Mouse (Mus musculus): Measurements from ENCODE around the gene Coq5.
A peak's percentile ranks its signal among the peaks of the same experiment; 100 is the strongest.
"Not testable (repeated sequence)": the region's sequence is repeated elsewhere in the genome, so short reads cannot be mapped to it uniquely, and the experiment has no call there.

The Coq5 gene

DNA sequence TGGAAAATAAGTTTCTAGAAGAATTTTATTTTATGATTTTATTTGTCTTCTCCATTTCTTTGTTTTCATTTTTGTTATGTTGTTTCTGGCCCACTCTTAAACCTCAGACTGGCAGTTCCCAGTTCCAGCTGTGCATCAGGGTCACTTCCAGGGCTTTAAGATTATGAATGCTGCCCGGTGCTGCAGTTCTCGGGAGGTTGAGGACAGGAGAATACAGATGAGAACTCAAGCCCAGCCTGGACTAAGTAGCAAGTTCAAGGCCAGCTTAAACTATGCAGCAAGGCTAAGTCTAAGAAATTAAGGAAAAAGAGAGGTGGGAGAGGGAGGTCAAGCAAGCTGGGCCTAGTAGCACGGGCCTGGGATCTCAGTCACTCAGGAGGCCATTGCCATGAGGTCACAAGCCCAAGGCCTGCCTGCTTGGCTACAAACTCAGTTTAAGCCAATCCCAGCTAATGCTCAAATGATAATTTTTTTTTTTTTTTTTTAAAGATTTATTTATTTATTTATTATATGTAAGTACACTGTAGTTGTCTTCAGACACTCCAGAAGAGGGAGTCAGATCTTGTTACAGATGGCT lies 11.9 kb upstream of the Coq5 start:
- no peak for DNase-seq (ENCODE audit: low read depth, low spot score)

DNA sequence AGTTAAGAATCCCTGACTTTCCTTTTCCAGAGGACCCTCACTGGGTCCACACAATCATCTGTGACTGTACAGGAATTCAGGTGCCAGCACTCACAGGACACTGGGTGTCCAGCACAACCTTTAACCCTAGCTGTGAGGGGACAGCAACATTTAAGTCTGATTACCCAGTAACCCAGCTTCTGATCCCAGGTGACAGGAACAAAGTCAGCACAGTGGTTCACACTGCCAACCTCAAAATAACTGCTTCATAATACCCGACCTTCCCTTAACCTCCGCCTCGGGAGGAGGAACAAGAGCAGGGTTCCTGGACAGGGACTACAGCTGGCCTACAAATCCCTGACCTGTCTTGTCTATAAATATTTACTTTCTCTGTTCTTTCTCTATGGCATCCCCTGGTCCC lies 11.2 kb upstream of the Coq5 start:
- no peak for DNase-seq (ENCODE audit: low read depth, low spot score)

DNA sequence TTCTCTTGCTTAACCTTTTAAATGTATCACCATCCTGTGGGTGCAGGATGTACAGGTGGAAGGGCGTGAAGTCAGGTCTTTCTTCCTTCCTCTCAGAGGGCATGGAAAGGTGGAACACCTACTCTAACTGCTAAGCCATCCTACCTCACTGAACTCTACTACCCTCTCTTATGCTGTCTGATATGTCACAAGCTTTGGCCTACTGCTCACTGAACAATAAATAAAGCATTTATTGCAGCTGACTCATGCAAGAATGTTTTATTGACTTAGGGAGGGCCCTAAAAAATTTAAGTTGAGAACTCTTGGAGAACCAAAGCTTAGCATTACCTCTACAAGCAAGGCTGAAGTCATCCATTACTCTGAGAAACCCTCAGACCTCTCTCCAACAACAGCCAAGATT lies 9.5 kb upstream of the Coq5 start:
- no peak for DNase-seq (ENCODE audit: low read depth, low spot score)

DNA sequence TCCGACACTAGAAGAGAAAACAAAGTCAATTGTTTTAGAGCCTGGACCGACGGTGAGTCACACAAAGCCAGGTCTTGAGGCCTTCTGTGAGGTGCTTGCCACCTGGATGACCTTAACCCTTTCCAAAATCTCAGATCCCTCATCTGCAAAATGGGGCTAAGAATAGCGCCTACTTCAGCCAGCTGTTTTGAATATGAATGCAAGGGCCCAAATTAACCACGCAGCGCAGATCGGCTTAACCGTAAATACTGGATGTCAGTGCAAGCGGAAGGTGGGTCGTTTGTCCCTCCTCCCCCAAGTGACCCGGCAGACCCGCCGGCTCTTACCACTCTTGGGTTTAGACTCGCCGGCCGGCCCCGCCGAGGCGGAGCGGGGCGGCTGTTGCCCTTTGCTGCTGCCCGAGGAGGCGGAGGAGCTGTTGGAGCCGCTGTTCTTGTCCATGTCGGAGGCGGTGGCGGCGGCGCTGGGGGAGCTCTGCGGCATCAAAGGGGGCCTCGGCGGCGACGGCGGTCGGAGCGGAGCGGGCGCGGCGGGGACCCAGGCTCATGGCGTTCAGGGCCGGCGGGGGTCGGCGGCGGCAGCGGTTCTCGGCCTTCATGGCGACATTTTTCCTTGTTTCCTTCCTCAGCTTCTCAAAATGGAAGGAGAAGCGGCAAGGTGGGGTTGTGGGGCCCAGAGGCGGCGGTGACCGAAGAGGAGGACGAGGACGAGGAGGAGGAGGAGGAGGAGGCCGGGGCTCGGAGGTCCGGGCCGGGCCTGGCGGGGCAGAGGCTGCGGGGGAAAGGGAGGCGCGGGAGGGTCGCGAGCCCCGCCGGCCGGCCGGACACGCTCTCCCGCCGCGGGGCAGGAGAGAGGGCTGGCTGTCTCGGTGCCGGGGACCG lies 7.3 kb upstream of the Coq5 start:
- DNase-seq (ENCODE audit: low read depth, low spot score), result peak; percentile 36

DNA sequence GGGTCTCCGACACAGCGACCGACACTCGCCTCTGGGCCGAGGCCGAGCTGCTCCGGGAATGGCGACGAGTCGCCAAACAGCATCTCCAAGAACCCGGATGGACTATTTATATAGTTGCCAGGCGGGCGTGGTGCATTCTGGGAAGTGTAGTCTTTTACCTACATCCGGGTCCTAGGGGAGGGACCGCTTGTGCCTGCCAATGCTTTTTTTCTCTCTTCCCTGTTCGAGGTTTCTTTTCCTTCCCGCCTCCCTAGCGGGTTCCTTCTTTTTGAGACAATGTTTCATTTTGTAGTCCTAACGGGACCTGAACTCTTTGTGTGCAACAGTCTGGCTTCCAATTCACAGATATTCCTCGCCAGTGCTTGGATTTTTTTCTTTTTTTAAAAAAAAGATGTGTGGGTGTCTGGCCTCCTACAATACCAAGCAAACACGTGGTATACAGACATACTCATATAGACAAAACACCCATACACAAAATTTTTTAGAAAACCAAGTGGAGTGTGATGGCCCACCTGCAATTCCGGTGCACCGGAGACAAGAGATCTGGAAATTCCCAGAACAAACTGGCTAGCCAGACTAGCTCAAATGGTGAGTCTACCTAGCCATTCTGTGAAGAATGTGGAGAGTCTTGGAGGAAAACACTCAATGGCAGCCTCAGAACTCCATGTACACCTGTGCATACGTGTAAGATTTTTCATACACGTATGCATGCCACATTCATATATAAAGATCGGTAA lies 6.5 kb upstream of the Coq5 start, which contains the start of gene Rnf10:
Gene Rnf10, minus strand, starts transcription at position 87 of the 737 bp plus-strand sequence.
- DNase-seq (ENCODE audit: low read depth, low spot score), result peak; percentile 97

DNA sequence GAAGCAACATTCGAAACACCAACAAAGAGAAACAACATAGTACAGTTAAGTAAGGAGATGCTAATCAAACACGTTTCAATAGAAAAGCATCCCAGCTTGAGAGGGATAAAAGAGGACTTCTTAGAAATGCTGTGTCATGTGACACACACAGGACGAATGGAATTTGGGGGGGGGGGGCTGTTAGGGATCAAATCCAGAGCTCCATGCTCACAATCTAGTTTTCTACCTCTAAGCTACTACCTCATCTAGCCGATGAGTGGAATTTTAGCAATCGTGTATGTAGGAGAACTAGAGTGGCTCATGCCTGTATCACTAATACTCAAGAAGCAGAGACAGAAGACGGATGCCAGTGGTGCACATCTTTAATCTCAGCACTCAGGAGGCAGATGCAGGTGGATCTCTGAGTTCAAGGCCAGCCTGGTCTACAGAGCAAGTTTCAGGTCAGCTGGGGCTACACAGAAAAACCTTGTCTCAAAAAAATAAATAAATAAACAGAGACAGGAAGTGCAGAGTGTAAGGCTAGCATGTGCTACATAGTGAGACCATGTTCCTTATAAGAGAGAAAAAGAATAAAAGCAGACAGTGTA lies 5.8 kb upstream of the Coq5 start:
- no peak for DNase-seq (ENCODE audit: low read depth, low spot score)

DNA sequence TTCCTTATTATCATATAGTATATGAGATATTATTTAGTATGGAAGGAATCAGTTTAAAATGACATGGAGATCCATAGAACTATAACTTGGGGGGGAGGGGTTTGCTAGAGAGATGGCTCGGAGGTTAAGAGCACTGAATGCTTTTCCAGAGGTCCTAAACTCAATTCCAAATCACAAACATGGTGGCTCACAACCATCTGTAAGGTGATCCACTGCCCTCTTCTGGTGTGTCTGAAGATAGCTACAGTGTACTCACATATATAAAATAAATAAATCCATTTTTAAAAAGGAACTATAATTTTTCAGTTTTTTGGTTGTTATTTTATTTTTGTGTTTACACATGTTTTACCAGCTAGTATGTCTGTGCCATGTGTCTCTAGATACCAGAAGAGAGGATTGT lies 5.1 kb upstream of the Coq5 start:
- no peak for DNase-seq (ENCODE audit: low read depth, low spot score)

DNA sequence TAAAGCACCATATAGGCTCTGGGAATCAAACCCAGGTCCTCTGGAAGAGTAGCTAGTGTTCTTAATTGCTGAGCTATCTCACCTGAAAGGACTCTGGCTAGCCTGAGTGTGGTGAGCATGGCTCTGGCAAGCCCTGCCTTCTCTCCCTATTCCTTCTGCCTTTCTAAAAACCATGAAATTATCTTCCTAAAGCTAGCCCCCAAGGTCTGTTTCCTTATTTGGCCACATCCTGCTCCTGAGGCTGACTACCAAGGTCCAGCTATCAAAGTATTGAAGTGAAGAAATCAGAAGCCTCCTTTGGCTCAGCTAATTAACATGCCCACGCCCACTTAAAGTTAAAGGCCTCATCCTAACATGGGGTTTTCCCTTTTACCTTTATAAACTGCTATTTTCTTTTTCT lies 4.7 kb upstream of the Coq5 start:
- no peak for DNase-seq (ENCODE audit: low read depth, low spot score)

DNA sequence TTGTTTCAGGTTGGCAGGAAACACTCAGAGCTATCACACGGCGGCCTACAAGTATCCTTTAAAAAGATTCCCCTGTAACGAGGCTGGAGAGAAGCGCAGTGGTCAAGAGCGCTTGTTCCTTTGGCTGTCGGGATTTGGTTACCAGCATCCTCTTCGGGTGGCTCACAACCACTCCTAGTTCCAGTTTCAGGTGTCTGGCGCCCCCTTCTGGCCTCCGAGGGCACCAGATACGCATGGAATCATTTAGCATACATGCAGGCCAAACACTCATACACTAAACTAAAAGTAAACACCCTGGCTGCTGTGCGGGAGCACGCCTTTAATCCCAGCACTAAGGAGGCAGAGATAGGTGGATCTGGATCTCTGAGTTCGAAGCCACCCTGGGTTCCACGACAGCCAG lies 3.5 kb upstream of the Coq5 start:
- no peak for DNase-seq (ENCODE audit: low read depth, low spot score)

DNA sequence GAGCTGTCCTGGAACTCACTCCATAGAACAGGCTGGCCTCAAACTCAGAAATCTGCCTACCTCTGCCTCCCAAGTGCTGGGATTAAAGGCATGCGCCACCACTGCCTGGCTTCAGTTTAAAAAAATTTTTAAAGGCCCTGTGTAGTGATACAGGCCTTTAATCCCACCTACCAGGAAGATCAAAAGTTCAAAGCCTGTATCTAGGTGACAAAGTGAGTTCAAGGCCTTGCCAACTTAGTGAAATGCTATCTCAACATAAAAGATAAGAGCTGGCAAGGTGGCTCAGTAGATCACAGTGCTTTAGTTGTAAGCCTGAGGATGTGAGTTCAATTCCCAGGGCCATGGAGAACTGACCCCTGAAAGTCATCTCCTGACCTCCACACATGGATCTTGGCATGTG lies 1.4 kb upstream of the Coq5 start:
- DNase-seq (ENCODE audit: low read depth, low spot score), result no peak

DNA sequence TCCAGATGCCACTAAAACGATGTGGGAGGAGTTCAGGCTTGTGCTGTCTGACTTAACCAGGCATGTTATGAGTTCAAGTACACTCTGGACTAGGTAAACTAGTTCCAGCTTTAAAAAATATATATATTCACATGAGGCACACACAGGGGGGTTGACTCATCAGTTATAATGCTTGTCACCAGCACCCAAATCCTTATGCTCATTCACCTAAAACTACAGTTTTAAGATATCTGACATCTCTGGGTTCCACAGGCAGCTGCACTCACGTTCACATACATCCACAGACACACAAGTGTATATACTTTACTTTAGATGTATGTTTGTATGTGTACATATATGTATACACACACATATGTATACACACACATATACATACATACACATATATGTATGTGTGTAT lies 681 bp upstream of the Coq5 start:
- no peak for DNase-seq (ENCODE audit: low read depth, low spot score)

DNA sequence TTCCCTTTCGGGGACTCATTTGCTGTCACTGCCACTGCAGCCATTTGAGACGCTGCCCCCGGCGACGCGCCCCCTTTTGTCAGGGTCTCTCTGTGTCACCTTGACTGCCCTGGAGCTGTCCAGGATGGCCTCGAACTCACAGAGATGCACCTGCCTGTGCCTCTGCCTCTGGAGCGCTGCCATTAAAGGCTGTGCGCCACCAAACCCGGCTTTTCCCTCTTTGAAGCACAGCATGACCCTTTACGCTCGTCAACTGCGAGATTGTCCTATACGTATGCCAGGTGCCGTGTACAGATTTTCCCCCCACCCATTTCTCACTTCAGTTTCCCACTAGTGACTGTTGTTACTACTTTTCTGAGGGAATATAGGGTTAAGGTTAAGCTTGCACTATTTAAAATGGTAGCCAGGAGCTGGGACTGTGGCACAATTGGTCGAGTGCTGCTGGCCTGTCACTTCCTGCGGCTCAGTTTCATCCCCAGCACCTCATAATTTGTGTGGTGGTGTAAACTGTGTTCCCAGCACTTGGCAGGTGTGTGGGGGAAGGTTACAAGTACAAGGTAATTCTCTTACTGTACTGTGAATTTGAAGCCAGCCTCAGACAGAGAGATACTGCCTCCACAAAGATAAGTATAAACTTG lies 703 bp downstream of the Coq5 start:
- no peak for DNase-seq (ENCODE audit: low read depth, low spot score)

DNA sequence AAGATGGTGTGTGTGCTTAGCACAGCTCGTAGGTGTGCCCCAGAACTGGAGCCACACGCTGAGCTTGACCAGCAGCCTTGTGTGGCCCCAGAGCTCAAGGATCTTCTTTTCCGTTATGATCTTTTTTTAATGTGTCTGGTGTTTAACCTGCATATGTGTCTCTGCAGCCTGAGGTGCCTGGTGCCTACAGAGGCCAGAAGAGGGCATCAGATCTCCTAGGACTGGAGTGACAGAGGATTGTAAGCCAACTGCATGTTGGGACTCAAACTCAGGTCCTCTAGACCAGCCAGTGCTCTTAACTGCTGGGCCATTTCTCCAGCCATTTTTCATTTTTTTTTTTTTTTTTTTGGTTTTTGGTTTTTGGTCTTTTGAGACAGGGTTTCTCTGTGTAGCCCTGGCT lies 5.3 kb downstream of the Coq5 start:
- peak; percentile 39 for DNase-seq (ENCODE audit: low read depth, low spot score)

DNA sequence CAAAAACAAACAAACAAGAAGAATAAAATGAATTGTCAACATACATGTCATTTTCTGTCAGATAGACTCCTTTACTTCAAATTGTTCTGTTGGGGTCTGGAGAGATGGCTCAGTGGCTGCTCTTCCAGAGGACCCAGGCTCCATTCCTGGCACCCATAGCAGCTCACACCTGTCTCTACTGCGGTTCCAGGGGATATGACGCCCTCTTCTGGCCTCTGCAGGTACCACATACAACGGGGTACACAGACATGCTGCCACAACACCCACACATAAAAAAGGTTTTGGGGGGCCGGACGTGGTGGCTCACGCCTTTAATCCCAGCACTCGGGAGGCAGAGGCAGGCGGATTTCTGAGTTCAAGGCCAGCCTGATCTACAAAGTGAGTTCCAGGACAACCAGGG lies 14.7 kb downstream of the Coq5 start:
- DNase-seq (ENCODE audit: low read depth, low spot score), result no peak

DNA sequence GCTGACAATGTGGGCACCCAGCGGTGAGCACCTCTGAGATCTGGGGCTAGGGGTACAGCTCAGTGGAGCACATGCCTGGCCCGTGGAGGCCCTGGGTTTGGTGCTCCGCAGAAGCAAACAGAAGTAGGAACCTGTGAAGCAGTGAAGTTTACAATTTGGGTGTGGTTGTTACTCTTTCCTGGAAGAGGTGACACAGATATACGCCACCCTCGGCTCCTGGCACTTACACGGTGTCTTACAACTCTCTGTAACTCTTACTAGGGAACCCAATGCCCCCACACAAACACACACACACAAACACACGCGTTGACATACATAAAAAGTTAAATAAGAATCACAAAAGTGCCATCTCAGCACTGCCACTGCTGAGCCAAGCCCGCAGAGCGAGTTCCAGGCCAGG lies 16.9 kb downstream of the Coq5 start:
- DNase-seq (ENCODE audit: low read depth, low spot score), result no peak

DNA sequence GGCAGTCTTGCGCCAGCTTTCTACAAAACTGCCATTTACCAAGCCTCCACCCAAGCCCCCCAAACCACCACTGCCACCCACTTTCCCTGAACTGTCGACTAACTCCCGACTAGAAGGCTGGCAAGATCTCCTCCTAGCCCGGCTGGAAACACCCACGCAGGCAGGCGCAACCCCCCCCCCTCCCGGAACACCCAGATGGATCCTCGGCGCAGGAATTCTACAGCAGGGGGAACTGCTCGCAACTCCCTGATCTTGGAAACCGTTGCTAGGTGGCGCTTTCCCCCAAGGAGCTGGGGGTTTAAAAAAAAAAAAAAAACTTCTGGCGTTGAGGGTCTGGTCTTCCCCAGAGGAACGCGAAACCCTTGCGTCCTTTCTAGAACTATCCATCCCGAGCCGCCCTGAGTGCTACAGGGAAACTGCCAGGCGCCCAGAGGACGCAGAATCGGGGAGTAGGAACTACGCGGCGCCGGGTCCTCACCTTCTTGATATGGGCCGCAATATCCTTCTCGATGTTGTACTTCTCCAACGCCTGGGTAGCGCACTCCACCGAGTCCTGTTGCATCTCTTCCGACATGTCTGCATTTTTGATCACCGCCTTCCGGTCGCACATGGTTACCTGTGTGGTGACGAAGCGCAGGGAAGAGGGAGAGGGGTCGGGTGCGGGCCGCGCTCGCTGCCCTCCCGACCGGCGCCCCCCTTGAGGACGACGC lies 20.7 kb downstream of the Coq5 start:
- peak; percentile 97 for DNase-seq (ENCODE audit: low read depth, low spot score)

DNA sequence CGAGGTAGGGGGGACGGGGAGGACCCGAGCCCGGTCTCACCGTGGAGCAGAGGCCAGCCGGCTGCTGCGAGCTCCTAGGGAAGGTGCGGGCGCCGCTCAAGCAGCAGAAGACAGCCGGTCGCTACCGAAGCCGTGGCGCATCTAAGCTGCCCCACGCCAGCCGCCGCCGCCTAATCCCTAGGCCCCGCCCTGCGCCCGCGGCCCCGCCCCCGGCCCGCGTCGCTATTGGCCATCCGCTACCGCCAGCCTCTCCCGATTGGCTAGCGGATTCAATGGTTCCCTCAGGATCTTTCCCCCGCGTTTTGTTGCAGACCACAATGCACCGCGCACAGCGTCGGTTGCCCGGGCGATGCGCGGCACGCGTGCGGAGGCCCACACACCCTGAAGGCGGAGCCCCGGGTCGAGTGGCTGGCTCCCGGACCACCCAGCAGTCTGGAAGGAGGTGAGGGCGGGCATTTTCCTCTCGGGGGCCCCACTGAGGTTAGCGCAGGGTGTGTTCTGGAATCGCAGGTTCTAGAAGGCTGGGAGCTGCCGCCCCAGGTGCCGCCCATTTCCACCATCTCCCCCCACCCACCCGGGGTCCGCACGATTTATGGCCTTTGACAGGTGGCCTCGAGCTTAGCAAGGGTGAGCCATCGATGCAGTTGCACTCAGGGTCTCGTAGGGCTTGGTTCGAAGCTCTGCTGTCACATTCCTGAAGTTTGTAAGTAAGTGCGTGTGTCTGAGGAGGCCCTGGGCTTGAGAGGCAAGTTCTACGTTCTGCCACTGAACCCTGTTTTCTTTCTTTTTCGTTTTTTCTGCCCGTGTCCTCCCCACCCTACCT lies 21.5 kb downstream of the Coq5 start, which contains the start of gene Dynll1:
Gene Dynll1, minus strand, starts transcription at position 208 of the 823 bp plus-strand sequence.
- peak; percentile 99 for DNase-seq (ENCODE audit: low read depth, low spot score)

DNA sequence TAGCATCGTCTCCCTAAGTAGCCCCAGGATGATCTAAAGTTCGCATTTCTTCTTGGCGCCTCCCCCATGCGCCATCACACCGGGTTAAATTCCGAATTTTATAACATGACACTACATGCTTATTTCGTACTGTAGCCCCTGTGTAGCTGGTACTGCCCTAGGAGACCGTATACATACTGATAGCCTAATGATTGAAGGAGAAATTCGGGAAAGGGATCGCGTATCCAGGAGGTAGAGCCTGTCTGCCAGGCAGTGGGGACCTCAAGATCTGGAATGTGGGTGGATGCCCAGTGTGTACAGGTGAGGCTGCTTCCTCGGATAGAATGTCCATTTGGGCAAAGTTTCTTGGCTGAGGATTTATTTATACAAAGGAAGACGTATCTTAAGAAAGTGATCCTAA lies 22.1 kb downstream of the Coq5 start:
- DNase-seq (ENCODE audit: low read depth, low spot score), result no peak

DNA sequence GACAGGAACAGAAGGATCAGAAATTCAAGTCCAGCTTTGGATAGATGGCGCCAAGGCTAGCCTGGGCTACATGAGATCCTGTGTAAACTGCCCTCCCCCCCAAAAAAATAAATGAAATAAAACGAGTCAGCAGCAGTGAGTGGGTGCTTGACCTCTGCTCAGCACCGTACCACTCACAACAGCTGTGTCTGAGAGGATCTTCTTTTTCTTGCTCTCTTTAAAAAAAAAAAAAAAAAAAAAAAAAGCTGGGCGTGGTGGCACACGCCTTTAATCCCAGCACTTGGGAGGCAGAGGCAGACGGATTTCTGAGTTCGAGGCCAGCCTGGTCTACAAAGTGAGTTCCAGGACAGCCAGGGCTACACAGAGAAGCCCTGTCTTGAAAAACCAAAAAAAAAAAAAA lies 22.7 kb downstream of the Coq5 start:
- not testable (repeated sequence) for DNase-seq (ENCODE audit: low read depth, low spot score)

DNA sequence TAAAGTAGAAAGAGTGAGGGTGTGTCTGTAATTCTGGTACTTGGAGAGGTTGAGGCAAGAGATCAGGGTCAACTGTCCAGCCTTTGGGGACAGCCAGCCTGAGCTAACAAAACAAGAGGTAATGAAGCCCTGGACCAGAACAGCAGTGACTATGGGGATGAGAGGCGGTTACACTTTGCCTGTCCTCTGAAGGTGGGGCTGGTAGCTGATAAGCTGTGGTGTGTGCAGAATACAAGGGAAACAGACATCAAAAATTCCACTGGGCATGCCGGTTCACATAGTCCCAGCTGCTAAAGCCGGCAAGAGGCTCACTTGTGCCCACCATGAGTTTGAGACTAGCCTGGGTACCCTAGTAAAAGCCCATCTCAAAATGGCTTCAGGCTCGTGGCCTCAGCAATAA lies 32.9 kb downstream of the Coq5 start:
- no peak for DNase-seq (ENCODE audit: low read depth, low spot score)

Data from brain, adult 2 months (tissue).